Mouse (Mus musculus): ENCODE measurements around the gene Tmem74b. TPM values are rescaled to one million over a fixed set of nuclear protein-coding genes. Genes with fewer than 3 reads are reported as not detected.

The Tmem74b gene
- 0.95 and 1.5 TPM in 2 replicates for polyA plus RNA-seq (2015; fragmentation: Nextera tagmentation; extraction: Ambion mirVana)

DNA sequence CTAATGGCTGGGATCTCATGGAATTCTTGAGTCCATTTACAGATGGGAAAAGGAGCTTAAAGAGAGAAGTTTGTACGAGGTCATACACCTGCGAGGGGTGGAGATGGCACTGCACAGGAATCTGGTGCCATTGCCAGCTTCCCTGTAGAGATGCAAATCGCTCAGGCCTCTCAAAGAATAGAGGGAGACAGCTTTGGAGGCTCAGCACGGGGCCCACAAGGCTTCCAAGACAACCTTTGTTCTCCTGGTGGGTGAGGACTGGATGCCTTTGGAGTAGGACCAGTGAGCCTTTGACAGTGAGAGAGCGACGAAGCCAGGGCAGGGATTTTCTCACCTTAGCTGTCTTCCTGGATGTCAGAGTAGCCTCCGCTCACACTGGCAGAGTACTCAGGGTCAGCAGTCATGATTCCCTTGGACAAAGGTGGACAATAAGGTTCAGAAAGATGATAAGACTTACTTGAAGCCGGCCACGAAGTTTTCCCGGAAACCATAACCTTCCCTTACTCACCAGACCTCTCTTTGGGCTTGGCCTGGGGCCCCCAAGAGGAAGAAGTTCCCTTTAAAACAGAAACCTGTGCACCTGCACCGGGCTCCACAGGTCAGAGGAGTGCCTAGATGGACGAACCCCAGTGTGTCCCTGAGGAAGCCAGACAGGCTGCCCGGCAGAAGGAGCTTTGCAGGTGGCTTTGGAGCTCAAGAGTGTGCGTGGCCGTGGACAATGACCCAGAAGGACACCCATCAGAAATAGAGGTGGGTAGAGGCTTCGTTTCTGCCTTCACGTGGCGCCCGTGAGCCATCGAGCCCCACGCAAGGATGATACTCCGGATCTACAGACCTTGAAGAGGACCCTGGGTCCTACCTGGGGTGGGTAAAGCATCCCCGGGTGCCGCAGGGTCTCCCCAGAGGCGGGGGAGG is at the start of gene Tmem74b:
TSS of gene Tmem74b (plus strand) at position 778 of the 915 bp plus-strand sequence.
- ATAC-seq (replicated peaks; ENCODE audit: low FRiP score), result peak; percentile 15; the same call in 1 of the 2 replicates
- Histone ChIP-seq H3K4me3 (replicated peaks) (peak within 1 kb of the TSS; percentile 59), H3K9me3 (replicated peaks) (no peaks in the 10 kb centered on the region), H3K9ac (peak within 1 kb of the TSS; percentile 56), H3K27ac (no peak within 1 kb of the TSS), H3K4me1 (peaks cover 13% of the 10 kb centered on the region), H3K36me3 (no peaks in the 10 kb centered on the region), H3K4me2 (peak within 1 kb of the TSS; percentile 98), H3K27me3 (peaks cover 54% of the 10 kb centered on the region)
- 5% methylated on average over 25 of the region's 25 CpGs for WGBS

DNA sequence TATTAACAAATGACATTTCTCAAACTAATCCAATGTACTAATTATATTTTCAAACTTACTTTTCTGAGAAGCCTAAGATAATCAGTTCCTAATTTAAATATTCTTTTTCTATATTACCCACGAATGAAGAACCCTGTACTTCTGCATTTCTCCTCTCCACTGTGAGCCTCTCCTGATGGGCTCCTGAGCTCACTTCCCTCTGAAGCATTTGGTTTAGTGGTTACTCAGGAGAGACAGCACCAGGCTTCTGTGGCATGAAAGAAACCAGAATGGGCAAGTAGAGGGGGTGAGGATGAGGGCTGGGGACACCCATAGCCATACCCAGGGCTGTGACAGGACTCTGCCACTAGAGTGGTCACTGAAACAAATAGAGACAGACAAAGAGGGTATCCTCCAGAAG is 49.8 kb upstream of the Tmem74b start:
- no peak overlapping the region for H3K27ac ChIP-seq
- H3K9me3 ChIP-seq (replicated peaks), result no peaks in the 10 kb centered on the region
- no peak overlapping the region for H3K4me3 ChIP-seq (replicated peaks)
- 0 out of 2 replicates have a peak, but pooled peaks cover 4% of the 10 kb centered on the region for H3K27me3 ChIP-seq
- WGBS, result 69% methylated on average over 1 of the region's 1 CpGs
- H3K4me2 ChIP-seq, result no peak overlapping the region
- ATAC-seq (replicated peaks; ENCODE audit: low FRiP score), result no peak
- no peaks in the 10 kb centered on the region for H3K4me1 ChIP-seq
- no peak overlapping the region for H3K9ac ChIP-seq
- H3K36me3 ChIP-seq, result no peaks in the 10 kb centered on the region

DNA sequence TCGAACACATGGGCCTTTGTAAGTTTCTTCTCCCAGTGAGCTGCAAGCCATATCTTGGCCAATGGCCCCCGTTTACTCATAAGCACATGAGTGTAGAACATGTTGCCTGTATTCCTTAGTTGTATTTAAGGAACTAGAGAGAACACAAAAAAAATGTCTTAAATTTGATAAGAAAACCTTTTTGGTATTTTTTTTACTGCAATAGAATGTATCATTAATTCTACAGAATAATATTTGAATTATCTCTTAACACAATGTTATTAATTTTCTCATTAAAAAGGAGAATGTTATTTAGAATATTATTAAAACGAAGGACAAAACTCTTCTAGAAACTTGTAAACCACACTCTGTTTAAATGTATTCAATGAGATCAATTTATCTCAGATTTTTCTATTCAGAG is 33.4 kb upstream of the Tmem74b start, which contains the start of gene Rad21l:
TSS of gene Rad21l (minus strand) at position 101 of the 400 bp plus-strand sequence.
- WGBS, result 72% methylated on average over 3 of the region's 3 CpGs
- Histone ChIP-seq H3K4me1 (no peaks in the 10 kb centered on the region; the same call in 1 of the 2 replicates), H3K27ac (no peak within 1 kb of the TSS), H3K9ac (no peak within 1 kb of the TSS), H3K4me2 (no peak within 1 kb of the TSS), H3K36me3 (no peaks in the 10 kb centered on the region), H3K4me3 (replicated peaks) (no peak within 1 kb of the TSS), H3K27me3 (peaks cover 29% of the 10 kb centered on the region), H3K9me3 (replicated peaks) (no peaks in the 10 kb centered on the region)
- ATAC-seq (replicated peaks; ENCODE audit: low FRiP score), result no peak

DNA sequence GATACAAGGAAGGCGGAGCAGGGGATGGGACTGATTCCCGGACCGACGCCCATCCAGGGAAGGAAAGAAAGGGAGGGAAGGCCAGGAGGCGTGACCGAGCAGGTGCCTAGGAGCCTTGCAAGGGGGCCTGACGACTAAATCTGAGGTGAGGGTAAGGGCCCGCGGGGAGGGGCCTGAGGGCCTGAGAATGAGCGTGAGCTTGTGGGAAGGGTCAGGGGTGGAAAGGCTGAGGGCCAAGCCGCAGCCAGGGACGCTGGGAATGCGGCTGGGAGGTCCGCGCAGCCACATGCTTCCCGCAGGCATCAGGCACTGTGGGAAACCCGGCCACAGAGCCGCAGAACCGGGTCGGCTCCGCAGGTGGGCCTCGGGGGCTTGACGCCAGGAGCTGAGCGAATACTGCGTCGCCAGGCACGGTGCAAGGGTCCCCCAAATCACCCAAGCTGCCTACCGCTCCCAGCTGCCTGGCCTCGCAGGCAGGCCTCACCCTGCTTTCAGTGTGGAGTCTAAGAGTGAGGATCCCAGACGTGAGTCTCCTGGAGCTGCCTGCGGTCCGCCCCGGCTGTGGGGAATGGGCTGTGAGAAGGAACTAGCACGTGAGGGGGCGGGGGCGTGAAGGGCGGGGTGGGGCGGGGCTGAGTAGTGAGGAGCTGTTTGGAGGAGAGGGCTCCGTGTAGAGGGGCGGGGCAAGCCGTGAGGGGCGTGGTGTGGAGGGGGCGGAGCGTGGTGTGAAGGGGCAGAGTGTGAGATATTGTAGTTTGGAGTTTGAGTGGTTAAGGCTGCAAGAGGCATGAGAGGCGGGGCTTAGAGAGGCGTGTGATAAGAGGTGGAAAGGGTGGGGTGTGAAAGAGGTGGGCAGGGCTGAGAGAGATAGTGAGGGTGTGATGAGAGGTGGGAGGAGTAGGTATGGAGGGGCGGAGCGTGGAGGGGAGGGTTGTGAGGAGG is 31.5 kb upstream of the Tmem74b start:
- Histone ChIP-seq H3K36me3 (no peaks in the 10 kb centered on the region), H3K9me3 (replicated peaks) (no peaks in the 10 kb centered on the region), H3K27ac (no peak overlapping the region), H3K4me2 (peak overlapping the region; percentile 27; the same call in 1 of the 2 replicates), H3K9ac (no peak overlapping the region), H3K27me3 (peaks cover 29% of the 10 kb centered on the region), H3K4me1 (no peaks in the 10 kb centered on the region; the same call in 1 of the 2 replicates), H3K4me3 (replicated peaks) (no peak overlapping the region)
- 40% methylated on average over 48 of the region's 48 CpGs for WGBS
- ATAC-seq (replicated peaks; ENCODE audit: low FRiP score), result peak; percentile 64

DNA sequence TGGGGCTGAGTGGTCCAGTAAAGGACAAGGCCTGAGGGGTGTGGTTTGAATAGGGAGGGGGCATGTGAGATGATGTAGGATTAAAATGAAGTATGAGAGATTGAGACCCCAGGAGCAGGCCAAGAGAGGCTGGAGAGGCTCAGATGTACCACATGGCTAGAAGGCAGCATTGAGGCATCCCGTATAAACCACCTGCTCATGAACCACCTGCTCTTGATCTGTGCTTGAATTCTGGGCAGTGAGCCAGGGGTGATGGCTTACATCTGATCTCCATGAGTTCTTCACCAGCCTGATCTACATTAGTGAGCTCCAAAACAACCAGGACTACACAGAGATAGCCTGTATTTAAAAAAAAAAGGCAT is 30.9 kb upstream of the Tmem74b start:
- H3K9me3 ChIP-seq (replicated peaks), result no peaks in the 10 kb centered on the region

DNA sequence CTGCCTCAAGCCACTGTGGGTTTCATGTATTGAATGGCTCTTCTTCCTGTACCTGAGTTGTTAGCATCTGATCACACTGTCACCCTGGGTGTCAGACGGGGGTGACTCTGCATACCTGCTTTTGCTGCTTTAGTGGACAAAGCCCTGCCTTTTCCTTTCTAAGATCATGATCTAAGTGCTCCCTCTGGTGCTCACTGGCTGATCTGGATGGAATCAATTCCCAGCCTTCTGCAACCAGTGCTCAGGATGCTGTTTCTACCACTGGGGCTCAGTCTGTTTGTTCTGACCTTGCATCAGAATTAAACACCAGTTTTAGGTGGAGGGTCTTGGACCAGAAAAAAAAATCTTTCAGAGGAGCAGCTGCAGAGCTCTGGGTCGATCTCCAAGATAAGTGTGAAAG is 25.6 kb upstream of the Tmem74b start:
- 53% methylated on average over 2 of the region's 2 CpGs for WGBS
- no peak overlapping the region for H3K27ac ChIP-seq

More for the DNA sequence above, 30.9 kb upstream of the Tmem74b start:
- no peak overlapping the region for H3K27ac ChIP-seq
- H3K4me1 ChIP-seq, result no peaks in the 10 kb centered on the region; the same call in 1 of the 2 replicates
- no peak overlapping the region for H3K4me2 ChIP-seq
- H3K36me3 ChIP-seq, result no peaks in the 10 kb centered on the region
- WGBS, result 65% methylated on average over 1 of the region's 1 CpGs
- peaks cover 26% of the 10 kb centered on the region for H3K27me3 ChIP-seq
- no peak overlapping the region for H3K9ac ChIP-seq
- ATAC-seq (replicated peaks; ENCODE audit: low FRiP score), result peak; percentile 36
- H3K4me3 ChIP-seq (replicated peaks), result no peak overlapping the region

DNA sequence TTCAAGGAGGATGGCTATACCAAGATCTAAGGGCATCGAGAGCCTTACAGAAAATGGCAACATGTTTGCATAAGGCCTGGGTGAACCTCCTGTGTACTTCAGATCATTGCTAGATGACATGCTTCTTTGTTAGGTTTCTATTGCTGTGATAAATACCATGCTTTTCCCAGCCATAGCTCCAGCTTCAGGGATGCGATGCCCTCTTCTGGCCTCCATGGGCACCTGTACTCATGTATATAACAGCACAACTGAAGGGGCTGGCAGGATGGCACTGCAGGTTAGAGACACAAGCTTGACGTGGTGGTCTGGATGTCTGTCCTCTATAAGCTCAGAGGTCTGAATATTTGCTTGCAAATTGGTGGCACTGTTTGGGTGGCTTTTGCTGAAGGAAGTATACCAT is 19.5 kb upstream of the Tmem74b start:
- Histone ChIP-seq H3K27ac (no peak overlapping the region), H3K4me2 (no peak overlapping the region), H3K4me3 (replicated peaks) (no peak overlapping the region), H3K4me1 (no peaks in the 10 kb centered on the region), H3K27me3 (no peaks in the 10 kb centered on the region), H3K9ac (no peak overlapping the region), H3K9me3 (replicated peaks) (no peaks in the 10 kb centered on the region), H3K36me3 (no peaks in the 10 kb centered on the region)
- peak; percentile 40; the same call in 1 of the 2 replicates for ATAC-seq (replicated peaks; ENCODE audit: low FRiP score)
- 61% methylated on average over 3 of the region's 3 CpGs for WGBS

More for the DNA sequence above, 25.6 kb upstream of the Tmem74b start:
- no peak for ATAC-seq (replicated peaks; ENCODE audit: low FRiP score)
- Histone ChIP-seq H3K27me3 (peaks cover 10% of the 10 kb centered on the region; the same call in 1 of the 2 replicates), H3K4me3 (replicated peaks) (no peak overlapping the region), H3K4me1 (no peaks in the 10 kb centered on the region), H3K9me3 (replicated peaks) (no peaks in the 10 kb centered on the region), H3K36me3 (no peaks in the 10 kb centered on the region), H3K9ac (no peak overlapping the region), H3K4me2 (no peak overlapping the region)

DNA sequence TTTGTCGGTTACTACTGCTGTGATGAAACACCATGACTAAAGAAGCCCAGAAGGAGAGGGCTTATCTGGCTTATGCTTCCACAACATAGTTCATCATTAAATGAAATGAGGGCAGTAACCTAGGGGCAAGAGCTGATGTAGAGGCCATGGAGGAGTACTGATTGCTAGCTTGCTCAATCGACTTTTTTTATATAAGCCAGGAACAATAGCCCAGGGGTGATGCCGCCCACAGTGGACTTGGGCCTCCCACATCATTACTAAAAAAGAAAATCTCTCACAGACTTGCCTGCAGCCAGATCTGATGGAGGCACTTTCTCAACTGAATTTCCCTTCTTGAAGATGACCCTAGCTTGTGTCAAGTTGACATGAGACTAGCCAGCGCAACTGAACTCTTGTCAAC is 18.8 kb upstream of the Tmem74b start:
- H3K4me2 ChIP-seq, result no peak overlapping the region
- H3K4me3 ChIP-seq (replicated peaks), result no peak overlapping the region
- no peaks in the 10 kb centered on the region for H3K27me3 ChIP-seq
- H3K9me3 ChIP-seq (replicated peaks), result no peaks in the 10 kb centered on the region
- H3K4me1 ChIP-seq, result no peaks in the 10 kb centered on the region
- no peak overlapping the region for H3K9ac ChIP-seq
- H3K36me3 ChIP-seq, result no peaks in the 10 kb centered on the region
- H3K27ac ChIP-seq, result no peak overlapping the region
- no peak for ATAC-seq (replicated peaks; ENCODE audit: low FRiP score)
- WGBS, result 88% methylated on average over 4 of the region's 4 CpGs

DNA sequence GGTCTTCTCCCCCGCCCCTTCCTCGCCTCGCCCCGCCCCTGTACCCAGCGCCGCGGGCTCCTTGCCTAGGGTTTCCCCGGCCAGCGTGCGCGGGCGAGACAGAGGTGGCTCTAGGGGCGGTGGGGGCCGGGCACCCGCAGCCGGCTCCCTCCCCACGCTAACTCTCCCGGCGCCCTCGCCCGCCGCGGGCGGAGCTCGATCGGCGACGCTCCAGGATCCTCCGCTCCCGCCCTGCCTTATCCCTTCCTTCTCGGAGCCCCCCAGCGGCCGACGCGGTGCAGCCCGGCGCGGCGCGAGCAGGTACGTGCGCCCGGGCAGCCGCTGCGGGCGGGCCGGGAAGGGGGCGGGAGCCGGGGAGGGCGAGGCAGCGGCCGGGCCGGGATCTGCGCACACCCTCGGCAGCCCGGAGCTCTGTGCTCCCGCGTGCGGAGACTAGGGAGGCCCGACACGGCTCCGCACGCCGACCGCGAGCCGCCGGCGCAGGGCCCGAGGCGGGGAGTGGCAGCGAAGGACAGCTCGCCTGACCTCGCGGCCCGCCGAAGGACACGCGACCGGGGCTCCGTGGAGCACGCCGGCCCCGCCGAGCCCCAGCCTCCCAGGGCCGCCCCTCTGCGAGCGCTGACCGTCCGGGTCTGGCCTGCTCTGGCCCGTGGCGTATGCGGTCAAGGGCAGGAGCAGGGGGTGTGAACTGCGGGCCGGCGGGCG is 490 bp downstream of the Tmem74b start:
- Histone ChIP-seq H3K9ac (peak overlapping the region; percentile 56), H3K36me3 (no peaks in the 10 kb centered on the region), H3K9me3 (replicated peaks) (no peaks in the 10 kb centered on the region), H3K27me3 (peaks cover 54% of the 10 kb centered on the region), H3K4me1 (peaks cover 13% of the 10 kb centered on the region), H3K4me3 (replicated peaks) (peak overlapping the region; percentile 59), H3K4me2 (peak overlapping the region; percentile 98), H3K27ac (no peak overlapping the region)
- peak; percentile 90 for ATAC-seq (replicated peaks; ENCODE audit: low FRiP score)
- under 1% methylated on average over 92 of the region's 97 CpGs for WGBS

DNA sequence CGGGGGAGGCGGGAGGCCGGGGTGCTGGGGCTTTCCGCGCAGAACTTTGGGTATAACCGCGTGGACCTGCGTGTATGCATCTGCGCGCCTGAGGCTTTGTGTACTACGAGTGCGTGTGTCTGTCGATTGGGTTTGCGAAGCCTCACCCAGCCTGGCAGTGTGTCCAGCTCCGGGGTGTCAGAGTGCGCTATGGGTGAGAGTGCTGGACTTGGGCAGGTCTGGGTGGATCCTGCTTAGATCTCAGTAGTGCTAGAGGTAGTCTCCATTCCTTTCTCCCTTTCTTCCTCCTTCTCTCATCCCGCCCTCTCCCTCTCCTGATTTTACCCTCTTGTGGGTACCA is 1.0 kb downstream of the Tmem74b start:
- H3K27ac ChIP-seq, result no peak overlapping the region
- 1% methylated on average over 16 of the region's 17 CpGs for WGBS
- H3K9me3 ChIP-seq (replicated peaks), result no peaks in the 10 kb centered on the region
- peak overlapping the region; percentile 98 for H3K4me2 ChIP-seq
- H3K27me3 ChIP-seq, result peaks cover 54% of the 10 kb centered on the region
- peak; percentile 50 for ATAC-seq (replicated peaks; ENCODE audit: low FRiP score)
- H3K4me1 ChIP-seq, result peaks cover 13% of the 10 kb centered on the region
- H3K9ac ChIP-seq, result peak overlapping the region; percentile 56
- H3K36me3 ChIP-seq, result no peaks in the 10 kb centered on the region
- peak overlapping the region; percentile 59 for H3K4me3 ChIP-seq (replicated peaks)

DNA sequence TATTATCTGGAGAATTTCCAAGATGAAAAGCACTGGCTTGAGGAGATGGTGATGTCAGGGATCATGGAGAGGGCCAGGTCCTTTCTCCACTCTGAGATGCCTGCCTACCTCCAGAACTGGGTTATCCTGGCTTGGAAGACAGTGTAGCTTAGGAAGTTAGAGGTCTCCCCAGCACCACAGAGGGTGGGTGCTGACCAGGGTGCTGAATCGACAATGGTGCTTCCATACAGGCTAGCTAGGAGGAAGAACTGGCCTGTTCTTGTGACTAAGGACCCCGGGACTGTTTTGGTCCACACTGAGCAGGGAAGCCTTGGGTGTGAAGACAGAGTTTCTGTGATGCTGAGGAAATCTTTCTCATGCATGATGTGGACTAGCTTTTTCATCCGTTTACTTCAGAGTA is 10.8 kb downstream of the Tmem74b start:
- H3K9me3 ChIP-seq (replicated peaks), result no peaks in the 10 kb centered on the region

More for the DNA sequence above, 10.8 kb downstream of the Tmem74b start:
- Histone ChIP-seq H3K4me2 (no peak overlapping the region), H3K4me1 (no peaks in the 10 kb centered on the region), H3K27me3 (no peaks in the 10 kb centered on the region), H3K27ac (no peak overlapping the region), H3K36me3 (peaks cover 25% of the 10 kb centered on the region), H3K4me3 (replicated peaks) (no peak overlapping the region), H3K9ac (no peak overlapping the region)
- ATAC-seq (replicated peaks; ENCODE audit: low FRiP score), result no peak
- WGBS, result 37% methylated on average over 3 of the region's 3 CpGs

All from kidney, embryonic 15.5 days (tissue).